Mouse (Mus musculus) lung, adult 2 months (tissue): ENCODE measurements around the gene Fmnl2.

Experiments used
- CTCF ChIP-seq: fragments of 200-500 bp; IDR thresholded peaks from 2 replicates; pipeline ENCODE4 v1.5.1; 2011; ENCODE audit warnings: mild to moderate bottlenecking, low read length, control low read depth; ENCODE audit not compliant: insufficient read depth
- POLR2A ChIP-seq: fragments of 200-500 bp; IDR thresholded peaks from 2 replicates; pipeline ENCODE4 v1.6.1; 2011; ENCODE audit warnings: low read depth, mild to moderate bottlenecking, control low read depth, low read length, borderline replicate concordance; ENCODE audit errors: extremely low read depth

- no peak for TF ChIP-seq POLR2A
- no peak for TF ChIP-seq CTCF
These were observed 128.7 kb downstream of the Fmnl2 start for GRCm38 (mm10) chr2:52986354-52986753.
